Mouse (Mus musculus) left cerebral cortex, adult 18-20 months (tissue): ENCODE data around the gene Pnpt1. TPM values are rescaled to one million over a fixed set of nuclear protein-coding genes. Genes with fewer than 3 reads are reported as not detected.

ENCODE experiments used
- DNase-seq, 2 experiments: peaks; one replicate each; pipeline ENCODE4 v3.0.0; 2021 to 2022; ENCODE audit warnings: low spot score in 2 of 2, mixed read lengths in 1 of 2
- long read RNA-seq, 2 experiments: library from polyadenylated mRNA; stranded (forward); transcript quantifications; one replicate each; pipeline ENCODE4 v2.0.0; 2021
- total RNA-seq, 2 experiments: library from RNA; stranded (reverse); gene quantifications; 2 replicates each; pipeline ENCODE4 v1.2.3; 2021

Gene Pnpt1
- 10 to 100 TPM; 22.5 to 24.2 TPM for total RNA-seq
- long read RNA-seq, experiment 1, transcript Pnpt1-201 (28 exons, 2,707 nt): major isoform, 24 of 39 reads
- long read RNA-seq, experiment 1, partial matches to known transcripts: 1 of 39 reads
- long read RNA-seq, experiment 1, other reads (novel, unspliced or antisense): 12 of 39 reads
- long read RNA-seq, experiment 2, transcript Pnpt1-201 (28 exons, 2,707 nt): major isoform, 17 of 31 reads
- long read RNA-seq, experiment 2, partial matches to known transcripts: 3 of 31 reads
- long read RNA-seq, experiment 2, other reads (novel, unspliced or antisense): 10 of 31 reads

GRCm38 (mm10) chr11:29130385-29131355 is at the start of gene Pnpt1:
TSS of gene Pnpt1 (plus strand) at chr11:29130744.
- DNase-seq: peak; percentile 86 to 94

- no peak for DNase-seq
Measured at GRCm38 (mm10) chr11:29092403-29092802, 38.1 kb upstream of the Pnpt1 start.

GRCm38 (mm10) chr11:29098926-29099325 is 31.6 kb upstream of the Pnpt1 start:
- no peak for DNase-seq

GRCm38 (mm10) chr11:29129862-29130384 is 621 bp upstream of the Pnpt1 start:
- peak in 1 of 2 experiments; percentile 6 for DNase-seq

- no peak for DNase-seq
Measured at GRCm38 (mm10) chr11:29140671-29141070, 10.1 kb downstream of the Pnpt1 start.

- no peak for DNase-seq
Measured at GRCm38 (mm10) chr11:29148901-29149300, 18.4 kb downstream of the Pnpt1 start.

DNA sequence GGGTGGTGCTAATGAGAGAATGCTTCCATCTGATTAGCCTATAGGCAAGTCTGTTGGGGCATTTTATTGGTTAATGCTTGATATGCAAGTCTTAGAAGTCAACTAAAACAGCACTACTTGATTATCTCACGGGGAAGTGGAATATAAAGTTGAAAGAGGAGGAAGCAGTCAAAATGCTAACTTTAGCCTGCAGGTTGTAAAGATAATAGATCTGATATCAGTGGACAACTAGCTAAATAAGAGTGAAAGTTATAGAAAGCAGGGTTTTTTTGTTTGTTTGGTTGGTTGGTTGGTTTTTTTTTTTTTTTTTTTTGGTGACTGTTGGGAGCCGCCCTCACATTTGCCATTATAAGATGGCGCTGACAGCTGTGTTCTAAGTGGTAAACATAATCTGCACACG is 33.0 kb downstream of the Pnpt1 start:
- no peak for DNase-seq

GRCm38 (mm10) chr11:29171959-29172391 is 41.4 kb downstream of the Pnpt1 start:
- DNase-seq: peak; percentile 44 to 50

DNA sequence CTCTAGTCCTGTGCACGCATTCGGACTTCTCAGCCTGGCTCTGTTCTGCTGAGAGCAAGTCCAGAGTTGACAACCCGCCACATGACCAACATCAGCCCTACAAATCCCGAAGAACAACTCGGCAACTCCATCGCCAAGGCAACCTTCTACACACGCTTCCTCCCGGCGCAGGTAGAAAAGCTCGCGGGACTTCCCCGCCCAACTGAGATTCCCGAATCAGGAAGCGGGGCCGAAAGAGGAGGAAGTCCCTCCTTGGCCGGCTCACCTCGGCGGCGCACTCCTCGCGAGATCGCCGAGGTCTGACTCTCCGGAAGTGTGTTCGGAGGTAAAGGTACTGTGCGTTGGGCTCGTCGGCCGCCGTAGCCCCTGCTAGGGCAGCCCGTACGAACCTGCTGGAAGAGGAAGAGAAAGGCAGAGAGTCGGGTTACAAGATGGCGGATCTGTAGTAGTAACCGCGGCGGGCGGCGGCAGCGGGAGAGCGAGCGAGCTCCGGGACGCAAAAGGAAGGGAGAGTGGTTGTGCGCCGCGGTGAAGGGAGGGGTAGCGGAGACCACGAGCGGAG is 42.1 kb downstream of the Pnpt1 start, which contains the start of gene Ppp4r3b:
TSS of gene Ppp4r3b (plus strand) at position 328 of the 562 bp plus-strand sequence.
- peak; percentile 98 to 99 for DNase-seq

DNA sequence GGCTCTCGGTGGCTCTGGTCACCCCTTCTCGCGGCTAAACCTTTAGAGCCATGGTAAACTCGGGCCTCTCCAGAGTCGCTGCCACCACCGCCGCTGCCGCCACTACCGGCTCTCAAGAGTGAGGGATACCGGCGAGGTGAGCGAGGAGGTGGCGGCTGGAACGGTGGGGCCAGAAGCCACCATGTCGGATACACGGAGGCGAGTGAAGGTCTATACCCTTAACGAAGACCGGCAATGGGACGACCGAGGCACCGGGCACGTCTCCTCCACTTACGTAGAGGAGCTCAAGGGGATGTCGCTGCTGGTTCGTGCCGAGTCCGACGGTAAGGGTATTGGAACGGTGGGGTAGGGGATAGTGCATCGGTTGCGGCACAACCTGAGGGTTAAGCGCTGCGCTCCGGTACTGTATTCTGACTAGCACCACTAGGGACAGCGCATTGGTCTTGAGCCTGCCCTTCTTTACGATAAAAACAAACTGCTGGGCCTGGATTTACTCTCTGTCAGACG is 42.6 kb downstream of the Pnpt1 start:
- peak; percentile 25 to 36 for DNase-seq

DNA sequence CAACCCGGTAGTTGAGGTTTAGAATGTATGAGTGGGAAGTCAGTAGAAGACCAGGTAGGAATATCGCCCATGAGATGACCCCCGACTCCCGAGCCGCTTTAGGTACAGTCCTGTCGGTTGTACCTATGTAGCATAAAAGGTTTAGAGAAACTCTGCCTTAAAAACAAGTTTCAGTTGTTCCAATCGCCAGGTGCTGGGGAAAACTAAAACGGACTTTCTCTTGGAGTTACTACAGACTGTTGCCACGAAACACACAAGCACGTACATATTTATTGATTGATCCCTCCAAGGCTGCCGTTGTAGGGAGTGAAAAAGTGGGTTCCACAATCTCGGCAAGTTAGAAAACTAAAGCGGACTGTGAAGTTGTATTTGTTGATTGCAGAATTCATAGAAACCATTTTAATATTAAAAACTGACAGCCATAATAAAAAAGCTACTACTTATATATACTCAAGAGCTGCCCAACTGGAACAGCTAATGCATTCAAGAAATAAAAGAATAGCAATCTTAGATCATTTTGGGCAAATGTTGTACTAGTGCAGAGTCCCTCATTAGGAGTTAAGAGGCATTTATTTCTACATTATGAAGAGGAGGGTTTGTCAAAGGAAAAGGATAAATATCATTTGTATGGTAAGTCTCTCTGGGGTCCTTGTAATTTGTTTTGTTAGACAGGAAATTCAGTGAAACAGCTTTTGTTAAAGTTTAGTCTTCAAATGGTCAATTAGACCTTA is 43.3 kb downstream of the Pnpt1 start:
- DNase-seq: no peak

- DNase-seq: no peak
Measured at GRCm38 (mm10) chr11:29179319-29179718, 48.8 kb downstream of the Pnpt1 start.

GRCm38 (mm10) chr11:29180657-29181056 is 50.1 kb downstream of the Pnpt1 start:
- no peak for DNase-seq

GRCm38 (mm10) chr11:29181751-29182150 is 51.2 kb downstream of the Pnpt1 start:
- DNase-seq: no peak

DNA sequence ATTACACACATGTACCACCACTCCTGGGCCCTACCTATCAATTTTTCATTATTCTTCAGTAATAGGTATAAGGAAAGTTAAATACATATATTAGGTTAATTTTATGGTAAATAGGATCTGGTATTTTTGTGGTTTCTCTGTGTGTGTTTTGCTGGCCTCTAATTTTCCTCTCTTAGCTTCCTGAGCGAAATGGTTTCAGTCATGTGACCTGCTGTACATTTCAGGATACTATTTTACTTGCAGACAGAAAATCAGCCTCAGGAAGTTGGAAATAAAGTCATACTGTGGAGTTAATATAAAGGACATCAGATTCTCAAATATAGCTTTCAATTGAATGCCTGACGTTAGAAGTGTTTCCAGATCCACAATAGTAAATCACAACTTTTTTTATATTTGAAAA is 58.4 kb downstream of the Pnpt1 start:
- no peak for DNase-seq

DNA sequence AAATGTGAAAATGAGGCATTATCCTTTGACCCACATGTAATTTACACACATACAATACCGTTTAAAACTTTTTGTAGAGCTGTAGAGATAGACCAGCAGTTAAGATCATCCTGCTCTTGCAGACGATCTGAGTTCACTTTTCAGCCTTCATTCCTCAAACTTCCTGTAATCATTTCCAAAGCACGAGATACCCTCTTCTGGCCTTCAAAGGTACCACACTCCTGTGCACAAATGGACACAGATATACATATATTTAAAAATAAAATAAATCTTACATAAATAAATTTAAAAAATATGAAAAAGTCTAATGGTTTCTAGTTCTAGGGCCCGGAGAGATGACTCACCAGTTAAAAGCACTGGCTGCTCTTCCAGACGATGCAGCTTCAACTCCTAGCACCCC is 73.1 kb downstream of the Pnpt1 start:
- DNase-seq: no peak

- no peak for DNase-seq
Measured at GRCm38 (mm10) chr11:29209774-29210173, 79.2 kb downstream of the Pnpt1 start.
